In the genomic region with DNA sequence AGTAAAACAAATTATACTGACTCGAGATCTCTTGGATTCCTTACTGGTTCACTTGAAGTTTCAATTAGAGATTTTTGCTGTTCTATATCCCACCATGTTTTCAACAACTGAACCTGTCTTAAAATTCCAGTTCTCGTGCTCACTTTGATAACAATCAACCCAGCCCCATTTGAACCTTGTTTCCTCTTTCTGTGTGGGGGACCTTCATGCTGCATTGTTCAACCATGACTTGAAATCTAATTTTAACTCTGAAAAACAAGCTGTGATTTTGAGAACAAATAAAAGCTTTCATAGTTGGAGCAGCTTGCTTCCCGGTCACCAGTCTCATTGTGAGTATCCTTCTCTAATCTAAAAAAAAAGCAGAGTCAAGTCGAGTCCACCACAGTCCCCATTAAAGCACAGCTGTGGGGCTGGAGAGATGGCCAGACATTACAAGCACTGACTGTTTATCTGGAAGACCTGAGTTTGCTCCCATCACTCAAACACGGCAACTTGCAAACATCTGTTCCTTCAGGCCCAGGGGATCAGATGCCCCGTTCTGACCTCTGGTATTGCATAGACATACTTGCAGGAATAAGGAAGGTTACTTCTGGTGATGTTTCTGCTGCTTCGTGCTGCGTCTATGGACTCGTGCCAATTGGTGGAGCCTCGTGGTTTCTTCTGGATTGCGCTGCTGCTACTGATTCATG, we compare ENCODE assay signal across 31 mouse cellular contexts.
DNase-seq lines count a peak whose midpoint lies in the region; ATAC-seq and TF ChIP-seq lines count a peak whose summit lies in the region.
"Had no signal": no experiment of that assay in that cellular context is flagged by ENCODE, and none has a peak within 500 bp of the region (broad histone marks: within the 10 kb centered on the region; RNA-seq: fewer than 3 reads in every experiment).

No protein-coding gene starts in this region.

- H3K9ac ChIP-seq in forebrain, embryonic 15.5 days (replicated peaks) = no peak overlapping the region
- H3K9ac ChIP-seq: embryonic facial prominence, embryonic 12.5 days; hindbrain, embryonic 15.5 days; kidney, embryonic 15.5 days; limb, embryonic 13.5 days; midbrain, embryonic 12.5 days had no signal

- peak; percentile 60 to 65 for DNase-seq in spleen, postnatal 36 days (ENCODE audit: low spot score in 2 of 2)
- no peak for DNase-seq in spleen, adult 12 weeks (ENCODE audit: low spot score)
- peak; percentile 79 for DNase-seq in A20 (ENCODE audit: low read depth, low spot score)
- DNase-seq in adrenal gland, adult 8-10 months = no peak
- DNase-seq in limb, embryonic 10.5 days (ENCODE audit: low spot score) = no peak
- DNase-seq: adrenal gland, postnatal 14 days; cerebellum, adult 11 months; cerebellum, adult 9-10 months; cerebellum, postnatal 36 days; embryo, embryonic 11 days; gastrocnemius, adult 2 months; heart, postnatal 14 days; kidney, adult 11 months; kidney, postnatal 25 days; lung, postnatal 4 days; right cerebral cortex, adult 18-20 months; thymus, postnatal 25 days had no signal

- WGBS in limb, embryonic 10.5 days = 81% methylated on average over 11 of the region's 11 CpGs
- WGBS in forebrain, embryonic 15.5 days = 82% methylated on average over 11 of the region's 11 CpGs

- H3K36me3 ChIP-seq in limb, embryonic 10.5 days = no peaks in the 10 kb centered on the region
- no peaks in the 10 kb centered on the region for H3K36me3 ChIP-seq in forebrain, embryonic 15.5 days
- H3K36me3 ChIP-seq: embryonic facial prominence, embryonic 12.5 days; forebrain, embryonic 10.5 days; hindbrain, embryonic 10.5 days; hindbrain, embryonic 15.5 days; kidney, embryonic 15.5 days; limb, embryonic 13.5 days; midbrain, embryonic 12.5 days had no signal

- ATAC-seq in forebrain, embryonic 15.5 days (replicated peaks) = no peak
- ATAC-seq: forebrain, embryonic 16.5 days; inflammation-experienced regulatory T-cells, adult 6 months had no signal

- TF ChIP-seq CTCF in embryonic fibroblast, embryonic 13.5 days (IDR thresholded peaks at IDR 0.05; ENCODE audit: borderline replicate concordance, insufficient read depth, low read length) = no peak

- peaks cover 2% of the 10 kb centered on the region; the same call in 1 of the 2 replicates for H3K27me3 ChIP-seq in limb, embryonic 10.5 days (ENCODE audit: low read depth, poor library complexity, severe bottlenecking)
- 0 out of 2 replicates have a peak, but pooled peaks cover 4% of the 10 kb centered on the region for H3K27me3 ChIP-seq in forebrain, embryonic 15.5 days
- H3K27me3 ChIP-seq: embryonic facial prominence, embryonic 12.5 days; kidney, embryonic 15.5 days had no signal

- H3K27ac ChIP-seq in embryonic fibroblast, embryonic 13.5 days (ENCODE audit: insufficient read depth, low read length) = peak overlapping the region; percentile 37
- H3K27ac ChIP-seq in limb, embryonic 10.5 days = no peak overlapping the region
- H3K27ac ChIP-seq in forebrain, embryonic 15.5 days (replicated peaks) = no peak overlapping the region
- H3K27ac ChIP-seq: embryonic facial prominence, embryonic 12.5 days; forebrain, embryonic 10.5 days; gastrocnemius, adult 2 months; hindbrain, embryonic 10.5 days; hindbrain, embryonic 15.5 days; kidney, embryonic 15.5 days; left cerebral cortex, adult 2 months; limb, embryonic 13.5 days; midbrain, embryonic 12.5 days had no signal

- no peak overlapping the region for H3K4me3 ChIP-seq in embryonic fibroblast, embryonic 13.5 days (ENCODE audit: insufficient read depth, low read length)
- H3K4me3 ChIP-seq in limb, embryonic 10.5 days = no peak overlapping the region
- no peak overlapping the region for H3K4me3 ChIP-seq in forebrain, embryonic 15.5 days
- H3K4me3 ChIP-seq: embryonic facial prominence, embryonic 12.5 days; forebrain, embryonic 10.5 days; gastrocnemius, adult 2 months; hindbrain, embryonic 10.5 days; hindbrain, embryonic 15.5 days; kidney, embryonic 15.5 days; left cerebral cortex, adult 2 months; limb, embryonic 13.5 days; megakaryocyte, embryonic 14.5 days; midbrain, embryonic 12.5 days had no signal

- H3K9me3 ChIP-seq in limb, embryonic 10.5 days (replicated peaks) = no peaks in the 10 kb centered on the region
- H3K9me3 ChIP-seq in forebrain, embryonic 15.5 days = no peaks in the 10 kb centered on the region
- H3K9me3 ChIP-seq: forebrain, embryonic 10.5 days; hindbrain, embryonic 10.5 days; hindbrain, embryonic 15.5 days; kidney, embryonic 15.5 days; midbrain, embryonic 12.5 days had no signal

- peaks cover 2% of the 10 kb centered on the region; the same call in 1 of the 2 replicates for H3K4me1 ChIP-seq in embryonic fibroblast, embryonic 13.5 days (ENCODE audit: control insufficient read depth, insufficient read depth, low read length)
- peaks cover 3% of the 10 kb centered on the region for H3K4me1 ChIP-seq in limb, embryonic 10.5 days
- peaks cover 6% of the 10 kb centered on the region for H3K4me1 ChIP-seq in forebrain, embryonic 15.5 days
- H3K4me1 ChIP-seq: embryonic facial prominence, embryonic 12.5 days; hindbrain, embryonic 15.5 days; limb, embryonic 13.5 days had no signal

- no peak overlapping the region for H3K4me2 ChIP-seq in forebrain, embryonic 15.5 days (replicated peaks)
- H3K4me2 ChIP-seq: embryonic facial prominence, embryonic 12.5 days; hindbrain, embryonic 15.5 days; kidney, embryonic 15.5 days; limb, embryonic 13.5 days; liver, embryonic 11.5 days; midbrain, embryonic 12.5 days had no signal

- no peak for TF ChIP-seq POLR2A in embryonic fibroblast, embryonic 13.5 days (IDR thresholded peaks at IDR 0.05; ENCODE audit: low read depth, low read length)

Comparison
In these comparisons a context has a peak if more than half of its experiments do, and no peak if none do; other contexts are left out.
1. DNase-seq: peak in spleen, postnatal 36 days (2 of 2) and A20 (single experiment); none in spleen, adult 12 weeks (single experiment), adrenal gland, adult 8-10 months (single experiment) and limb, embryonic 10.5 days (single experiment).